Mouse (Mus musculus) CD4-positive, CD25-positive, alpha-beta regulatory T cell, adult 4 months (primary cell): ENCODE measurements around the gene Irak2. TPM values are rescaled to one million over a fixed set of nuclear protein-coding genes. Genes with fewer than 3 reads are reported as not detected.
"Not testable (repeated sequence)": the region's sequence is repeated elsewhere in the genome, so short reads cannot be mapped to it uniquely, and the experiment has no call there.

Experiments used
- ATAC-seq: one replicate; pipeline ENCODE4 v1.8.0; 2017
- polyA plus RNA-seq, 2 experiments: library from polyadenylated mRNA; unstranded; fragments of 100-300 nt; shearing (Covaris generic); gene quantifications; one replicate each; pipeline ENCODE4 v1.2.1; 2017

Gene Irak2
- polyA plus RNA-seq, 2 experiments from 2014 or later = 27.3 to 40.1 TPM

GRCm38 (mm10) chr6:113697222-113698205 lies 59.2 kb downstream of the Irak2 start:
- ATAC-seq = peak; percentile 6

GRCm38 (mm10) chr6:113712718-113713117 lies 74.5 kb downstream of the Irak2 start:
- ATAC-seq = no peak

GRCm38 (mm10) chr6:113713389-113713788 lies 75.1 kb downstream of the Irak2 start:
- ATAC-seq = not testable (repeated sequence)

DNA sequence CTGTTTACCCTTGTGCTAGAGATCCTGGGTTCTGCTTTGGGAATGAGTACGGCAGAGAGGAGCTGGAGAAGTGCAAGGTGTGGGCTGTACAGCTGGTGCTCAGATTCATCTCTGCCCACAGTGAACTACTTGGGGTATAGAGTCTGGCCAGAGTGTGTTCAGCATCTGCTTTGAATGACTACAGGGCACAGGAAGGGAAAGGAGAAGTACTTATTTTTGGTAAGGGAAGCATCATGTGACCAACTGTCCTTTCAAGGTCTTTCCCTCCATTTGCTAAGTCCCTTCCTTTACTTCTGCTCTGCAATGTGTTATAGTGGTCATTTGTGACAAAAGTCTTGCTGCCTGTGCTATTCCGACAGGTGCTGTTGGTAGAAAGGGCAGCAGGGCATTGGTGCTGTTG lies 76.0 kb downstream of the Irak2 start:
- ATAC-seq = no peak

- ATAC-seq = no peak
Observed at GRCm38 (mm10) chr6:113714797-113715196, 76.5 kb downstream of the Irak2 start.

- ATAC-seq = no peak
Observed at GRCm38 (mm10) chr6:113717541-113717940, 79.3 kb downstream of the Irak2 start.

- ATAC-seq = no peak
Observed at GRCm38 (mm10) chr6:113719878-113720277, 81.6 kb downstream of the Irak2 start, which contains the start of gene Ghrl. Ghrl (minus strand) TSS chr6:113719880.

DNA sequence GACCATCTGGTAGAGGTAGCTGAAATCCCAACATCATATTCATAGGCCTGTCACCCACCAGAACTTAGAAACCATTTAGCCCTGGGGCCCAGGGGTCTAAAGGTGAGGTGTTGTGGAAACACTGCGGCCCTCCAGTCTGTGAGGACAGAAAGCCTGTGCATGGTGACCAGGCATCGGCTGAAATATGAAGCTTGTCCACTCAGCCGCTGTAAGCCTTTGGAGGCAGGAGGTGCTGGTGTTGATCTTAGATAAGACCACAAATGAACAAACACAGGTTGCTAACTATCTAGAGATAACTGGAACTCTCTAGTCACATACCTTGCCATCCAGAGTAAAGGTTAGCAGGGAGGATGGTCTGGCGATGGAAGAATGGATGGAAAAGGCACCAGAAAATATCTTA lies 82.8 kb downstream of the Irak2 start:
- ATAC-seq = no peak

DNA sequence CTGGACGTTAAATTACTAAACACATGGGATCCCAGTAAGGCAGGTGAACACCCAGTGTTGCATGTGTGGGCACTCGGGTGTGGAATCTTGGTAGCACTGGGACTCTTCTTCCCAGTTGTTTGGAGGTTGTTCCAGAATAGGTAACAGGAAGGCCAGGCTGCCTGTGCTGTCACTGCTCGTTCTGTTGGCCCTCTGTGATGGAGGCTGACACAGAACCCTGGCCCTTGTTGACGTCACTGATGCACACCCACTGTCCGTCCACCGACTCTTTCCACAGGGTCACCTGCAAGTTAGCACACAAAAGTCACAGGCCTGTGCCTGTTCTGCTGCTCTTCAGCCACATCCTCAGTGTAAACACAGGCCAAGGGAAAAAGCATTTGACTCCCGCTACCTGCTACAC lies 89.9 kb downstream of the Irak2 start:
- ATAC-seq = no peak

DNA sequence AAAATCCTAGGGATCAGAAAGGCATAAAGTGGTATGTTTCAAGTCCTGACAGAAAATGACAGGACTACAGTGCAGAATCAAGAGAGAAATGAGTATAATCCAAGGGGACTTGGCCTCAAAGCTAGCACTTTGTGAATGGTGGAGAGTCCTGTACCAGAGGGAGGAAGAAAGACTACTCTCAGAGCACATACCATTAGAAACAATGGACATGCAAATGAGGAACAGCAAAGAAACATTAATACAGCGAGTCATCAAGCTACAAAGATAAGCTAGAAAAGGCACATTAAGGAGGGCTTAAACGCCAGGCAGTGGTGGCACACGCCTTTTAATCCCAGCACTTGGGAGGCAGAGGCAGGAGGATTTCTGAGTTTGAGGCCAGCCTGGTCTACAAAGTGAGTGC lies 93.0 kb downstream of the Irak2 start:
- no peak for ATAC-seq

DNA sequence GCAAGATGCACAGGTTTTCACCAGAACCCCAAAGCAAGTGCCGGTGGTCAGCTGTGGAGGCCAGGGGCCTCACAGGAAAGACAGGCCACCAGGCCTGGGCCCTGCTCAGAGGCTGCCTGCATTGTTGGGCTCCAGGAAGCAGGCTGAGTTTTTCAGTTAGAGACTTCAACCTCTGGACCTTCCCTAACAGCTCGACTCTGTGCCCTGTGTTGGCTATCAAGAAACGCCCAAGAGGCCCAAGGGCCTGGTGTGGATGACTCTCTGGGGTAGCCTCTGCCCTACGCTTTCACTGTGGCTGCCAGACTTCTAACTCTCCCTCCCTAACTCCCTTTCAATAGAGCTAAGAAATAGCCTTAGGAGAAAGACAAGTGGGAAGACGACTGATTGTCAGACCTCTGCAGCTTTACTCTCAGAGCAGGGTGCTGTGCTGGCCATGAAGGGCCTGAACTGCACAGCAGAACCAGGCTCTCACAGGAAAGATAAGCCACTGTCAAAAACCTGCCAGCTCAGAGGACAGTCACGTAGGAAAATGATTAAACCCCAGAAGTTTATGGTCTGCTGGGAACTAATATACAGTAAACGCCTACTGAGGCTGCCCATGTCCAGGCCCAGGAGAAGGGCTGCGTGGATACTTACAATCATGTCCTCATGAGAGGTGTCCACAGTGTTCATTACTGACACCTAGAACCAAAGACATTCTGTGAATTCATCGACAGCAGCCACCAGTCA lies 99.2 kb downstream of the Irak2 start:
- ATAC-seq = no peak

GRCm38 (mm10) chr6:113740236-113741217 lies 102.3 kb downstream of the Irak2 start, which contains the start of gene Sec13:
Sec13 (minus strand) TSS chr6:113740743.
- ATAC-seq = peak; percentile 96

- no peak for ATAC-seq
Observed at GRCm38 (mm10) chr6:113741425-113741824, 103.2 kb downstream of the Irak2 start.

DNA sequence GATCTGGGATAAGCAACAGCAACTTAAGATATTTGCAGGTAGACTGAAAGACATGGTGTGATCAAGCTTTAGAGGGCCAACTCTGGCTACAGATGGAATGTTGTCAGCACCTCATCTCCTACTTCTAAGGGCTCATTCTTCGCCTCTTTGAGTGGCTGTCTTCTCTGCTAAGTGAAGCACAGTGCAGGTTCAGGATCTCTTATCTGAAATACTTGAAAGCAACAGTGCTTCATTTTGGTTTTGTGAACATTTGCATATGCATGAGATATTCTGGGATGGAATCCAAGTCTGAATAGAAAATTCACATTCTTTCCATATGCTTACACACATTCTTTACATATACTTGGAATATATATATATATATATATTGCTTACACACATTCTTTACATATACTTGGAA lies 104.1 kb downstream of the Irak2 start:
- ATAC-seq = no peak

GRCm38 (mm10) chr6:113743111-113743510 lies 104.8 kb downstream of the Irak2 start:
- ATAC-seq = no peak

Other genes with a start within 250 kb of the Irak2 start
- gene Ttll3, start 249.2 kb upstream of the Irak2 start, polyA plus RNA-seq = 10 to 100 TPM; 22.7 to 24.0 TPM
- 10 to 100 TPM in 1 of 2 experiments, 1 to 10 TPM in 1; 9.8 to 10.2 TPM for gene Rpusd3, start 219.1 kb upstream of the Irak2 start, polyA plus RNA-seq
- gene Cidec, start 202.7 kb upstream of the Irak2 start, polyA plus RNA-seq = not detected
- gene Jagn1, start 195.9 kb upstream of the Irak2 start, polyA plus RNA-seq = 10 to 100 TPM; 54.9 to 66.3 TPM
- 1 to 10 TPM in 1 of 2 experiments, not detected in 1; 1.2 TPM for gene Il17re, start 180.0 kb upstream of the Irak2 start, polyA plus RNA-seq
- gene Il17rc, start 167.0 kb upstream of the Irak2 start, polyA plus RNA-seq = not detected
- gene Creld1, start 155.2 kb upstream of the Irak2 start, polyA plus RNA-seq = 1 to 10 TPM; 7.3 to 8.4 TPM
- gene Prrt3, start 136.5 kb upstream of the Irak2 start, polyA plus RNA-seq = not detected
- gene Emc3, start 106.8 kb upstream of the Irak2 start, polyA plus RNA-seq = 10 to 100 TPM; 56.2 to 68.2 TPM
- 1 to 10 TPM; 2.0 to 3.2 TPM for gene Fancd2, start 106.8 kb upstream of the Irak2 start, polyA plus RNA-seq
- not detected for gene Fancd2os, start 37.8 kb upstream of the Irak2 start, polyA plus RNA-seq
- gene Brk1, start 33.7 kb upstream of the Irak2 start, polyA plus RNA-seq = 100 to 1,000 TPM; 273 to 296 TPM
- gene Vhl, start 14.5 kb upstream of the Irak2 start, polyA plus RNA-seq = 10 to 100 TPM; 10.4 to 17.3 TPM
- gene Tatdn2, start 58.6 kb downstream of the Irak2 start, polyA plus RNA-seq = 1 to 10 TPM; 3.6 to 10.0 TPM
- not detected for gene Ghrl, start 81.4 kb downstream of the Irak2 start, polyA plus RNA-seq
- gene Sec13, start 102.3 kb downstream of the Irak2 start, polyA plus RNA-seq = 100 to 1,000 TPM; 143 to 177 TPM